ENCODE assay signal across 8 mouse cellular contexts in the genomic region with DNA sequence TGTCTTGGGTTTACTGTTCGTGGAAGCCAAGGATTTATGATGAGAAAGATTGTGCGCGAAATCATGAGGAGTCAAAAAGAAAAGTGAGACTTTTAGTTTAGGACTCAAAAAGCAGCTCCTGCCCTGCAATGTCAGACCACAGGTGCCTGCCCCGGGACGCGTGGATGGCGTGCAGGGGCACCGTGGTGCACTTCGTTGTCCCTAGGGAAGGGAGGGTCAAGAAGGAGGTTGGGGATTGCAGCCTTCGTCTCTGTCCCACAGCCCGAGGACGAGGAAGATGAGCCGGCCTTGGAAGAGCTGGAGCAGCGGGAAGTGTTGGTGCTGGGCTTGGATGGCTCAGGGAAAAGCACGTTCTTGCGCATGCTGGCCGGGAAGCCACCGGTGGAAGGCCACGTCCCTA. TPM values are rescaled to one million over a fixed set of nuclear protein-coding genes. Genes with fewer than 3 reads are reported as not detected.
DNase-seq lines count a peak whose midpoint lies in the region; ATAC-seq and TF ChIP-seq lines count a peak whose summit lies in the region.

No protein-coding gene starts in this region.

- peak overlapping the region; percentile 74 for H3K9ac ChIP-seq in lung, postnatal 0 days (replicated peaks; ENCODE audit: low read depth)

- TF ChIP-seq CTCF in lung, postnatal 0 days (IDR thresholded peaks at IDR 0.05), result no peak

- TF ChIP-seq EP300 in lung, postnatal 0 days (IDR thresholded peaks at IDR 0.05), result no peak

- H3K4me3 ChIP-seq in lung, postnatal 0 days (ENCODE audit: low read depth, low read length), result peak overlapping the region; percentile 83

- no peaks in the 10 kb centered on the region for H3K9me3 ChIP-seq in lung, postnatal 0 days (ENCODE audit: low read length)

- under 1% methylated on average over 19 of the region's 19 CpGs for WGBS in lung, postnatal 0 days

- H3K36me3 ChIP-seq in lung, postnatal 0 days (ENCODE audit: insufficient read depth, low read length), result no peaks in the 10 kb centered on the region

- peak; percentile 42 for DNase-seq in adrenal gland, postnatal 10 days
- no peak for DNase-seq in adrenal gland, adult (ENCODE audit: inconsistent age in 2 of 2, low spot score in 1 of 2)
- no peak for DNase-seq in lung, postnatal 0 days (ENCODE audit: low spot score)
- no peak for DNase-seq in lung, adult 18-20 months
- peak; percentile 45 for DNase-seq in neural tube, embryonic 10.5 days (ENCODE audit: extremely low spot score, low spot score)
- no peak for DNase-seq in right cerebral cortex, adult 18-20 months
- no peak for DNase-seq in frontal cortex, postnatal 10 days (ENCODE audit: low spot score in 2 of 2)

- no peaks in the 10 kb centered on the region; the same call in 1 of the 2 replicates for H3K4me1 ChIP-seq in lung, postnatal 0 days (ENCODE audit: insufficient read depth, low read depth, low read length)

- H3K27ac ChIP-seq in lung, postnatal 0 days (ENCODE audit: low read length), result 0 out of 2 replicates have a peak overlapping the region, but pooled peaks have one; percentile 79

- no peaks in the 10 kb centered on the region for H3K27me3 ChIP-seq in lung, postnatal 0 days (replicated peaks; ENCODE audit: insufficient read depth, low read length)

- ATAC-seq in lung, postnatal 0 days, result no peak
- ATAC-seq in inflammation-experienced regulatory T-cells, adult 6 months, result peak; percentile 17

- H3K4me2 ChIP-seq in lung, postnatal 0 days (replicated peaks; ENCODE audit: low read depth, low read length), result peak overlapping the region; percentile 64

RNA-seq across cellular contexts. Expression of a gene that starts 0.7 kb away (rescaled TPM):
- 10 to 100 TPM; 27.1 to 31.4 TPM for total RNA-seq in adrenal gland, postnatal 10 days (2021)
- 19.1 and 21.4 TPM in 2 replicates for polyA plus RNA-seq in lung, postnatal 0 days (2015; fragmentation: Nextera tagmentation; extraction: Ambion mirVana)
- 1 to 10 TPM; 4.2 to 9.1 (median 4.2) TPM for polyA plus RNA-seq in inflammation-experienced regulatory T-cells, adult 6 months (2017; shearing (Covaris generic))

RNA-seq across cellular contexts. Expression of a gene that starts 10.3 kb away (rescaled TPM):
- total RNA-seq in adrenal gland, postnatal 10 days (2021), result 100 to 1,000 TPM; 101 to 104 TPM
- 95.1 and 105 TPM in 2 replicates for polyA plus RNA-seq in lung, postnatal 0 days (2015; fragmentation: Nextera tagmentation; extraction: Ambion mirVana)
- polyA plus RNA-seq in inflammation-experienced regulatory T-cells, adult 6 months (2017; shearing (Covaris generic)), result 10 to 100 TPM; 63.9 to 72.0 (median 71.8) TPM

RNA-seq across cellular contexts. Expression of a gene that starts 14.4 kb away (rescaled TPM):
- 10 to 100 TPM; 32.4 to 41.0 TPM for total RNA-seq in adrenal gland, postnatal 10 days (2021)
- polyA plus RNA-seq in lung, postnatal 0 days (2015; fragmentation: Nextera tagmentation; extraction: Ambion mirVana), result 29.4 and 31.0 TPM in 2 replicates
- 10 to 100 TPM; 53.6 to 63.9 (median 55.8) TPM for polyA plus RNA-seq in inflammation-experienced regulatory T-cells, adult 6 months (2017; shearing (Covaris generic))

RNA-seq across cellular contexts. Expression of a gene that starts 14.5 kb away (rescaled TPM):
- total RNA-seq in adrenal gland, postnatal 10 days (2021), result 100 to 1,000 TPM; 255 to 257 TPM
- polyA plus RNA-seq in lung, postnatal 0 days (2015; fragmentation: Nextera tagmentation; extraction: Ambion mirVana), result 243 and 247 TPM in 2 replicates
- 100 to 1,000 TPM; 101 to 139 (median 122) TPM for polyA plus RNA-seq in inflammation-experienced regulatory T-cells, adult 6 months (2017; shearing (Covaris generic))

RNA-seq across cellular contexts. Expression of a gene that starts 35.7 kb away (rescaled TPM):
- 10 to 100 TPM; 71.6 to 71.7 TPM for total RNA-seq in adrenal gland, postnatal 10 days (2021)
- polyA plus RNA-seq in lung, postnatal 0 days (2015; fragmentation: Nextera tagmentation; extraction: Ambion mirVana), result 104 and 118 TPM in 2 replicates
- 10 to 100 TPM; 10.2 to 13.8 (median 11.3) TPM for polyA plus RNA-seq in inflammation-experienced regulatory T-cells, adult 6 months (2017; shearing (Covaris generic))

Comparison
In these comparisons a context has a peak if more than half of its experiments do, and no peak if none do; other contexts are left out.
1. DNase-seq: peak in adrenal gland, postnatal 10 days (single experiment) and neural tube, embryonic 10.5 days (single experiment); none in adrenal gland, adult (0 of 2), lung, postnatal 0 days (single experiment), lung, adult 18-20 months (0 of 2), right cerebral cortex, adult 18-20 months (single experiment) and frontal cortex, postnatal 10 days (0 of 2).